Mouse (Mus musculus) T-helper 2 cell (primary cell): Measurements from ENCODE around the gene Siah3.

Source experiments
- in situ Hi-C: fragments of 300-600 bp; cut with MboI, MseI; formaldehyde crosslinking; loops from one replicate; pipeline ENCODE4 v1.15.1; 2025; ENCODE audit warnings: high pct_unique_total_duplicates

Gene Siah3

GRCm38 (mm10) chr14:75519668-75520067 lies 63.9 kb downstream of the Siah3 start:
- in situ Hi-C loops: no loop called here

GRCm38 (mm10) chr14:75524648-75525047 lies 68.9 kb downstream of the Siah3 start:
- in situ Hi-C loops: no loop called here

- in situ Hi-C loops: no loop called here
These were observed 69.8 kb downstream of the Siah3 start for GRCm38 (mm10) chr14:75525376-75526145.

GRCm38 (mm10) chr14:75527464-75528190 lies 71.8 kb downstream of the Siah3 start:
- in situ Hi-C loops: no loop called here

GRCm38 (mm10) chr14:75530815-75531353 lies 75.1 kb downstream of the Siah3 start:
- in situ Hi-C loops: no loop called here

GRCm38 (mm10) chr14:75539205-75539604 lies 83.4 kb downstream of the Siah3 start:
- in situ Hi-C loops: no loop called here

- in situ Hi-C loops: no loop called here
These were observed 84.6 kb downstream of the Siah3 start for GRCm38 (mm10) chr14:75540216-75540995.

- in situ Hi-C loops: no loop called here
These were observed 85.2 kb downstream of the Siah3 start for GRCm38 (mm10) chr14:75540996-75541350.

- in situ Hi-C loops: no loop called here
These were observed 85.9 kb downstream of the Siah3 start for GRCm38 (mm10) chr14:75541731-75542130.

GRCm38 (mm10) chr14:75561577-75562331 lies 106.0 kb downstream of the Siah3 start:
- in situ Hi-C loops: no loop called here

GRCm38 (mm10) chr14:75565534-75566140 lies 109.9 kb downstream of the Siah3 start:
- in situ Hi-C loops: no loop called here

- in situ Hi-C loops: no loop called here
These were observed 110.5 kb downstream of the Siah3 start for GRCm38 (mm10) chr14:75566303-75566702.

GRCm38 (mm10) chr14:75579010-75579409 lies 123.2 kb downstream of the Siah3 start:
- in situ Hi-C loops: no loop called here
